Mouse (Mus musculus): ENCODE results near the gene Gcnt7. TPM values are rescaled to one million over a fixed set of nuclear protein-coding genes. Genes with fewer than 3 reads are reported as not detected.

Gcnt7 gene
- polyA plus RNA-seq (2014; fragmentation: Illumina TruSeq; extraction: RNeasy Lipid Tissue Mini Kit (QIAGEN cat#74804); ENCODE audit: low read depth, low replicate concordance) = not detected

GRCm38 (mm10) chr2:172458496-172458895, at the start of gene Gcnt7:
Gene Gcnt7 (minus strand): TSS chr2:172458596.

GRCm38 (mm10) chr2:172472318-172472717, 13.9 kb upstream of the Gcnt7 start, which contains the start of gene Fam209:
Gene Fam209 (plus strand): TSS chr2:172472520.

GRCm38 (mm10) chr2:172439843-172440639, 18.4 kb downstream of the Gcnt7 start, which contains the start of gene Rtf2:
Gene Rtf2 (plus strand): TSS chr2:172440556.

Other genes starting within 250 kb of the Gcnt7 start
- gene Mc3r, start 210.1 kb downstream of the Gcnt7 start, polyA plus RNA-seq (2014; fragmentation: Illumina TruSeq; extraction: RNeasy Lipid Tissue Mini Kit (QIAGEN cat#74804); ENCODE audit: low read depth, low replicate concordance) = not detected
- gene Fam210b, start 113.0 kb downstream of the Gcnt7 start, polyA plus RNA-seq (2014; fragmentation: Illumina TruSeq; extraction: RNeasy Lipid Tissue Mini Kit (QIAGEN cat#74804); ENCODE audit: low read depth, low replicate concordance) = 61.6 TPM
- 0.29 TPM for gene Aurka, start 88.1 kb downstream of the Gcnt7 start, polyA plus RNA-seq (2014; fragmentation: Illumina TruSeq; extraction: RNeasy Lipid Tissue Mini Kit (QIAGEN cat#74804); ENCODE audit: low read depth, low replicate concordance)
- 3.0 TPM for gene Cstf1, start 87.9 kb downstream of the Gcnt7 start, polyA plus RNA-seq (2014; fragmentation: Illumina TruSeq; extraction: RNeasy Lipid Tissue Mini Kit (QIAGEN cat#74804); ENCODE audit: low read depth, low replicate concordance)
- not detected for gene Cass4, start 64.8 kb downstream of the Gcnt7 start, polyA plus RNA-seq (2014; fragmentation: Illumina TruSeq; extraction: RNeasy Lipid Tissue Mini Kit (QIAGEN cat#74804); ENCODE audit: low read depth, low replicate concordance)
- gene Rtf2, start 18.0 kb downstream of the Gcnt7 start, polyA plus RNA-seq (2014; fragmentation: Illumina TruSeq; extraction: RNeasy Lipid Tissue Mini Kit (QIAGEN cat#74804); ENCODE audit: low read depth, low replicate concordance) = 6.2 TPM
- not detected for gene Fam209, start 13.9 kb upstream of the Gcnt7 start, polyA plus RNA-seq (2014; fragmentation: Illumina TruSeq; extraction: RNeasy Lipid Tissue Mini Kit (QIAGEN cat#74804); ENCODE audit: low read depth, low replicate concordance)
- not detected for gene Tfap2c, start 91.0 kb upstream of the Gcnt7 start, polyA plus RNA-seq (2014; fragmentation: Illumina TruSeq; extraction: RNeasy Lipid Tissue Mini Kit (QIAGEN cat#74804); ENCODE audit: low read depth, low replicate concordance)

Data from liver, adult 10 weeks (tissue).